ENCODE assay signal across 11 mouse cellular contexts in genomic region chr11:95011416-95011815, GRCm38 (mm10). TPM values are rescaled to one million over a fixed set of nuclear protein-coding genes. Genes with fewer than 3 reads are reported as not detected.
DNase-seq lines count a peak whose midpoint lies in the region; ATAC-seq lines count a peak whose summit lies in the region.
"Had no signal": no experiment of that assay in that cellular context is flagged by ENCODE, and none has a peak within 500 bp of the region (broad histone marks: within the 10 kb centered on the region; RNA-seq: fewer than 3 reads in every experiment).

No protein-coding gene starts in this region.

- ATAC-seq in lung, embryonic 16.5 days (ENCODE audit: low read depth), result no peak
- ATAC-seq in forebrain, embryonic 15.5 days (replicated peaks), result no peak
- ATAC-seq in liver, embryonic 12.5 days, result no peak
- ATAC-seq in stomach, embryonic 14.5 days (ENCODE audit: insufficient number of reproducible peaks, insufficient read depth, low FRiP score, low read depth), result no peak

- no peak overlapping the region for H3K27ac ChIP-seq in lung, embryonic 16.5 days (ENCODE audit: low read length)
- peak overlapping the region; percentile 66 for H3K27ac ChIP-seq in forebrain, embryonic 15.5 days (replicated peaks)
- H3K27ac ChIP-seq in liver, embryonic 12.5 days, result peak overlapping the region; percentile 100
- H3K27ac ChIP-seq in stomach, embryonic 14.5 days (ENCODE audit: low read length), result peak overlapping the region; percentile 7; the same call in 1 of the 2 replicates

- no peaks in the 10 kb centered on the region for H3K27me3 ChIP-seq in lung, embryonic 16.5 days (ENCODE audit: control insufficient read depth, insufficient read depth, low read depth, low read length)
- no peaks in the 10 kb centered on the region for H3K27me3 ChIP-seq in forebrain, embryonic 15.5 days
- peaks cover 6% of the 10 kb centered on the region; the same call in 1 of the 2 replicates for H3K27me3 ChIP-seq in liver, embryonic 12.5 days (replicated peaks)
- H3K27me3 ChIP-seq in stomach, embryonic 14.5 days (ENCODE audit: control insufficient read depth, insufficient read depth, low read length), result no peaks in the 10 kb centered on the region

- H3K36me3 ChIP-seq in lung, embryonic 16.5 days (ENCODE audit: control insufficient read depth, insufficient read depth, low read length), result no peaks in the 10 kb centered on the region
- H3K36me3 ChIP-seq in forebrain, embryonic 15.5 days, result peaks cover 17% of the 10 kb centered on the region
- peaks cover 37% of the 10 kb centered on the region for H3K36me3 ChIP-seq in liver, embryonic 12.5 days
- H3K36me3 ChIP-seq in stomach, embryonic 14.5 days (ENCODE audit: control insufficient read depth, insufficient read depth, low read length), result peaks cover 15% of the 10 kb centered on the region; the same call in 1 of the 2 replicates

- 23% methylated on average over 1 of the region's 1 CpGs for WGBS in lung, embryonic 16.5 days
- 32% methylated on average over 1 of the region's 1 CpGs for WGBS in forebrain, embryonic 15.5 days
- WGBS in liver, embryonic 12.5 days (ENCODE audit: insufficient replicate concordance), result 19% methylated on average over 1 of the region's 1 CpGs
- WGBS in stomach, embryonic 14.5 days, result 20% methylated on average over 1 of the region's 1 CpGs

- no peak for DNase-seq in lung, postnatal 14 days
- DNase-seq in layer of hippocampus, postnatal 36 days, result no peak
- no peak for DNase-seq in retina, embryonic 14.5 days (ENCODE audit: low spot score)
- no peak for DNase-seq in thymus, adult 18-20 months
- DNase-seq: lung, postnatal 36 days; spleen, adult 18-20 months had no signal

- H3K4me3 ChIP-seq in lung, embryonic 16.5 days (ENCODE audit: low read length), result peak overlapping the region; percentile 20; the same call in 1 of the 2 replicates
- peak overlapping the region; percentile 99 for H3K4me3 ChIP-seq in forebrain, embryonic 15.5 days
- H3K4me3 ChIP-seq in liver, embryonic 12.5 days, result peak overlapping the region; percentile 96
- H3K4me3 ChIP-seq in stomach, embryonic 14.5 days (ENCODE audit: low read depth, low read length), result peak overlapping the region; percentile 67

- H3K9ac ChIP-seq in lung, embryonic 16.5 days (ENCODE audit: low read length), result 0 out of 2 replicates have a peak overlapping the region, but pooled peaks have one; percentile 36
- peak overlapping the region; percentile 100 for H3K9ac ChIP-seq in forebrain, embryonic 15.5 days (replicated peaks)
- peak overlapping the region; percentile 99 for H3K9ac ChIP-seq in liver, embryonic 12.5 days
- no peak overlapping the region for H3K9ac ChIP-seq in stomach, embryonic 14.5 days (replicated peaks; ENCODE audit: low read depth, low read length)

- peaks cover 28% of the 10 kb centered on the region for H3K4me1 ChIP-seq in lung, embryonic 16.5 days (replicated peaks; ENCODE audit: control insufficient read depth, insufficient read depth, low read length)
- H3K4me1 ChIP-seq in forebrain, embryonic 15.5 days, result peaks cover 71% of the 10 kb centered on the region
- peaks cover 78% of the 10 kb centered on the region for H3K4me1 ChIP-seq in liver, embryonic 12.5 days
- H3K4me1 ChIP-seq in stomach, embryonic 14.5 days (ENCODE audit: control insufficient read depth, insufficient read depth, low read length), result peaks cover 27% of the 10 kb centered on the region

- H3K4me2 ChIP-seq in lung, embryonic 16.5 days (ENCODE audit: low read depth, low read length), result peak overlapping the region; percentile 37
- H3K4me2 ChIP-seq in forebrain, embryonic 15.5 days (replicated peaks), result peak overlapping the region; percentile 83
- H3K4me2 ChIP-seq in liver, embryonic 12.5 days, result peak overlapping the region; percentile 93
- H3K4me2 ChIP-seq in stomach, embryonic 14.5 days (replicated peaks; ENCODE audit: low read depth, low read length), result peak overlapping the region; percentile 62

- H3K9me3 ChIP-seq in lung, embryonic 16.5 days (ENCODE audit: control insufficient read depth, low read length), result no peaks in the 10 kb centered on the region
- H3K9me3 ChIP-seq in forebrain, embryonic 15.5 days, result no peaks in the 10 kb centered on the region
- no peaks in the 10 kb centered on the region for H3K9me3 ChIP-seq in liver, embryonic 12.5 days (replicated peaks)
- no peaks in the 10 kb centered on the region for H3K9me3 ChIP-seq in stomach, embryonic 14.5 days (ENCODE audit: control insufficient read depth, low read depth, low read length)

RNA-seq across cellular contexts. Expression of gene Samd14, which starts 1.7 kb away (rescaled TPM):
- polyA plus RNA-seq in lung, embryonic 16.5 days (2015; fragmentation: Nextera tagmentation; extraction: Ambion mirVana), result 13.4 and 14.0 TPM in 2 replicates
- 120 and 123 TPM in 2 replicates for polyA plus RNA-seq in forebrain, embryonic 15.5 days (2015; fragmentation: Nextera tagmentation; extraction: Ambion mirVana)
- 53.8 and 56.7 TPM in 2 replicates for polyA plus RNA-seq in liver, embryonic 12.5 days (2016; fragmentation: Nextera tagmentation; extraction: Ambion mirVana)
- 22.8 and 24.5 TPM in 2 replicates for polyA plus RNA-seq in stomach, embryonic 14.5 days (2014; fragmentation: Nextera tagmentation; extraction: Ambion mirVana)
- 10 to 100 TPM; 43.3 to 46.5 TPM for total RNA-seq in layer of hippocampus, postnatal 36 days (2021)

RNA-seq across cellular contexts. Expression of gene Ppp1r9b, which starts 20.6 kb away (rescaled TPM):
- polyA plus RNA-seq in lung, embryonic 16.5 days (2015; fragmentation: Nextera tagmentation; extraction: Ambion mirVana), result 8.2 and 8.3 TPM in 2 replicates
- polyA plus RNA-seq in forebrain, embryonic 15.5 days (2015; fragmentation: Nextera tagmentation; extraction: Ambion mirVana), result 23.0 and 23.9 TPM in 2 replicates
- 13.4 and 14.1 TPM in 2 replicates for polyA plus RNA-seq in liver, embryonic 12.5 days (2016; fragmentation: Nextera tagmentation; extraction: Ambion mirVana)
- 13.5 and 14.4 TPM in 2 replicates for polyA plus RNA-seq in stomach, embryonic 14.5 days (2014; fragmentation: Nextera tagmentation; extraction: Ambion mirVana)
- total RNA-seq in layer of hippocampus, postnatal 36 days (2021), result 100 to 1,000 TPM; 931 to 932 TPM

RNA-seq across cellular contexts. Expression of gene Pdk2, which starts 29.7 kb away (rescaled TPM):
- 37.3 and 43.3 TPM in 2 replicates for polyA plus RNA-seq in lung, embryonic 16.5 days (2015; fragmentation: Nextera tagmentation; extraction: Ambion mirVana)
- polyA plus RNA-seq in forebrain, embryonic 15.5 days (2015; fragmentation: Nextera tagmentation; extraction: Ambion mirVana), result 26.4 and 27.3 TPM in 2 replicates
- polyA plus RNA-seq in liver, embryonic 12.5 days (2016; fragmentation: Nextera tagmentation; extraction: Ambion mirVana), result 10.0 and 11.0 TPM in 2 replicates
- 34.1 and 35.8 TPM in 2 replicates for polyA plus RNA-seq in stomach, embryonic 14.5 days (2014; fragmentation: Nextera tagmentation; extraction: Ambion mirVana)
- 100 to 1,000 TPM; 118 to 121 TPM for total RNA-seq in layer of hippocampus, postnatal 36 days (2021)

RNA-seq across cellular contexts. Expression of gene Sgca, which starts 35.3 kb away (rescaled TPM):
- 1.3 and 1.4 TPM in 2 replicates for polyA plus RNA-seq in lung, embryonic 16.5 days (2015; fragmentation: Nextera tagmentation; extraction: Ambion mirVana)
- polyA plus RNA-seq in forebrain, embryonic 15.5 days (2015; fragmentation: Nextera tagmentation; extraction: Ambion mirVana), result not detected in 2 replicates
- 0.17 TPM in 1 of 2 replicates, not detected in the other for polyA plus RNA-seq in liver, embryonic 12.5 days (2016; fragmentation: Nextera tagmentation; extraction: Ambion mirVana)
- polyA plus RNA-seq in stomach, embryonic 14.5 days (2014; fragmentation: Nextera tagmentation; extraction: Ambion mirVana), result 0.30 and 0.46 TPM in 2 replicates
- under 1 TPM in 1 of 2 experiments, not detected in 1; 0.48 TPM for total RNA-seq in layer of hippocampus, postnatal 36 days (2021)

RNA-seq across cellular contexts. Expression of gene Hils1, which starts 44.0 kb away (rescaled TPM):
- not detected in 2 replicates for polyA plus RNA-seq in lung, embryonic 16.5 days (2015; fragmentation: Nextera tagmentation; extraction: Ambion mirVana)
- polyA plus RNA-seq in forebrain, embryonic 15.5 days (2015; fragmentation: Nextera tagmentation; extraction: Ambion mirVana), result not detected in 2 replicates
- not detected in 2 replicates for polyA plus RNA-seq in liver, embryonic 12.5 days (2016; fragmentation: Nextera tagmentation; extraction: Ambion mirVana)
- polyA plus RNA-seq in stomach, embryonic 14.5 days (2014; fragmentation: Nextera tagmentation; extraction: Ambion mirVana), result not detected in 2 replicates
- not detected for total RNA-seq in layer of hippocampus, postnatal 36 days (2021)
- polyA plus RNA-seq: heart, postnatal 0 days had no signal

Comparison
In these comparisons a context has a peak if more than half of its experiments do, and no peak if none do; other contexts are left out.
1. H3K4me2 ChIP-seq: peak in every context shown above with its lines; median percentile 93 in liver, embryonic 12.5 days; 83 in forebrain, embryonic 15.5 days; 62 in stomach, embryonic 14.5 days; 37 in lung, embryonic 16.5 days.
2. H3K4me3 ChIP-seq: peak in every context shown above with its lines; median percentile 99 in forebrain, embryonic 15.5 days; 96 in liver, embryonic 12.5 days; 67 in stomach, embryonic 14.5 days; 20 in lung, embryonic 16.5 days.